Mouse (Mus musculus) heart, postnatal 10 days (tissue): ENCODE measurements around the gene Syna. TPM values are rescaled to one million over a fixed set of nuclear protein-coding genes. Genes with fewer than 3 reads are reported as not detected.

Source experiments
- DNase-seq, 2 experiments: peaks; one replicate each; pipeline ENCODE4 v3.0.0; 2021
- intact Hi-C: fragments of 180-260 bp; cut with DNase I; formaldehyde crosslinking; loops from one replicate; pipeline ENCODE4 v1.15.1; 2025
- microRNA-seq, 2 experiments: library from miRNA; unstranded; fragments of <30 nt; microRNA quantifications; one replicate each; pipeline ENCODE4 v1.2.0; 2022
- total RNA-seq, 2 experiments: library from RNA; stranded (reverse); gene quantifications; 2 replicates each; pipeline ENCODE4 v1.2.3; 2021

The Syna gene
- total RNA-seq, 2 experiments from 2014 or later, result not detected

- DNase-seq, result peak; percentile 86
- intact Hi-C loops, result loop anchor here (5.0 kb wide), 1 partner anchor 42 kb away; the partner anchor contains the start of gene Rfc2
Observed at GRCm38 (mm10) chr5:134539891-134540290, 20.1 kb downstream of the Syna start.

GRCm38 (mm10) chr5:134536036-134536435 lies 23.9 kb downstream of the Syna start:
- intact Hi-C loops, result no loop called here
- no peak for DNase-seq

GRCm38 (mm10) chr5:134532417-134532816 lies 27.6 kb downstream of the Syna start:
- intact Hi-C loops, result no loop called here
- no peak for DNase-seq

GRCm38 (mm10) chr5:134531585-134531984 lies 28.4 kb downstream of the Syna start:
- no peak for DNase-seq
- intact Hi-C loops, result no loop called here

- intact Hi-C loops, result no loop called here
- peak; percentile 81 to 85 for DNase-seq
Observed at GRCm38 (mm10) chr5:134530830-134531229, 29.1 kb downstream of the Syna start.

- intact Hi-C loops, result no loop called here
- no peak for DNase-seq
Observed at GRCm38 (mm10) chr5:134528488-134528887, 31.5 kb downstream of the Syna start.

GRCm38 (mm10) chr5:134525971-134526711 lies 33.8 kb downstream of the Syna start:
- intact Hi-C loops, result no loop called here
- DNase-seq, result no peak

- intact Hi-C loops, result no loop called here
- no peak for DNase-seq
Observed at GRCm38 (mm10) chr5:134523728-134524127, 36.2 kb downstream of the Syna start.

GRCm38 (mm10) chr5:134522524-134522923 lies 37.4 kb downstream of the Syna start:
- DNase-seq, result no peak
- intact Hi-C loops, result no loop called here

GRCm38 (mm10) chr5:134521806-134522205 lies 38.2 kb downstream of the Syna start:
- no peak for DNase-seq
- intact Hi-C loops, result no loop called here

GRCm38 (mm10) chr5:134521131-134521530 lies 38.8 kb downstream of the Syna start:
- DNase-seq, result no peak
- intact Hi-C loops, result no loop called here

- intact Hi-C loops, result no loop called here
- no peak for DNase-seq
Observed at GRCm38 (mm10) chr5:134520120-134520519, 39.9 kb downstream of the Syna start.

GRCm38 (mm10) chr5:134519471-134519870 lies 40.5 kb downstream of the Syna start:
- intact Hi-C loops, result no loop called here

GRCm38 (mm10) chr5:134512086-134512485 lies 47.9 kb downstream of the Syna start:
- no peak for DNase-seq
- intact Hi-C loops, result no loop called here

More at GRCm38 (mm10) chr5:134519471-134519870, 40.5 kb downstream of the Syna start:
- no peak for DNase-seq

- intact Hi-C loops, result no loop called here
- no peak for DNase-seq
Observed at GRCm38 (mm10) chr5:134510266-134510665, 49.7 kb downstream of the Syna start.

- intact Hi-C loops, result no loop called here
- DNase-seq, result no peak
Observed at GRCm38 (mm10) chr5:134508965-134509364, 51.0 kb downstream of the Syna start.

Small RNA genes within 50 kb of the gene (microRNA-seq; reads per million reads assigned to microRNA genes)
- gene Mir7228, result 0 reads per million in 2 experiments

Other genes with a start within 250 kb of the Syna start
- 100 to 1,000 TPM; 195 to 218 TPM for gene Gtf2i, start 245.4 kb downstream of the Syna start, total RNA-seq
- 10 to 100 TPM; 43.3 to 45.5 TPM for gene Gtf2ird1, start 103.5 kb downstream of the Syna start, total RNA-seq
- 10 to 100 TPM; 14.6 to 16.0 TPM for gene Clip2, start 7.7 kb downstream of the Syna start, total RNA-seq
- gene Rfc2, start 21.2 kb upstream of the Syna start, total RNA-seq, result 10 to 100 TPM; 37.6 to 39.8 TPM
- 1 to 10 TPM; 2.8 to 4.5 TPM for gene Lat2, start 54.9 kb upstream of the Syna start, total RNA-seq
- gene Eif4h, start 79.3 kb upstream of the Syna start, total RNA-seq, result 100 to 1,000 TPM; 213 to 216 TPM
- 10 to 100 TPM; 10.0 to 11.4 TPM for gene Limk1, start 128.4 kb upstream of the Syna start, total RNA-seq
- gene Eln, start 187.2 kb upstream of the Syna start, total RNA-seq, result 100 to 1,000 TPM; 610 to 981 TPM